Mouse (Mus musculus): ENCODE measurements around the gene Pdpr.

DNA sequence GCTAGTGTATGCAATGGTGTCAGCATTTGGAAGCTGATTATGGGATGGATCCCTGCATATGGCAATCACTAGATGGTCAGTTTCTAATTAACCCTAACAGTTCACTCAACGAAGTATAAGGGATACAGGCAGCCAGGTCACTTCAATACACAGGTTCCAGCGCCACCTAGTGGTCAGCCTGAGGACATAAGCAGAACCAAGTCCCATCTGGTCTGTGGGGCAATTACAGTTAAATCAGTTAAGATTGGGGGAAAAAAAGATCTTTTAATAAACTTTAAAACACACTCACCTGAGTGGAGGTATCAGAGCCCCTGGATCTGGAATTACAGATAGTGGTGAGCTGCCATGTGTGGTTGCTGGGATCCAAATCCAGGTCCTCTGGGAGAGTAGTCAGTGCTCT is 4.3 kb upstream of the Pdpr start:
- TF ChIP-seq CTCF (IDR thresholded peaks at IDR 0.05; ENCODE audit: insufficient read depth, low read depth, low read length): no peak
- no peak for TF ChIP-seq POLR2A (IDR thresholded peaks at IDR 0.05; ENCODE audit: insufficient read depth, low read depth, low read length)
